Mouse (Mus musculus) ES-CJ7 (cell line): ENCODE measurements around the gene Snrpa1.

Experiments used
- DNase-seq: peaks from one replicate; pipeline ENCODE4 v3.0.0; 2011; ENCODE audit warnings: low read depth, low spot score

Gene Snrpa1

DNA sequence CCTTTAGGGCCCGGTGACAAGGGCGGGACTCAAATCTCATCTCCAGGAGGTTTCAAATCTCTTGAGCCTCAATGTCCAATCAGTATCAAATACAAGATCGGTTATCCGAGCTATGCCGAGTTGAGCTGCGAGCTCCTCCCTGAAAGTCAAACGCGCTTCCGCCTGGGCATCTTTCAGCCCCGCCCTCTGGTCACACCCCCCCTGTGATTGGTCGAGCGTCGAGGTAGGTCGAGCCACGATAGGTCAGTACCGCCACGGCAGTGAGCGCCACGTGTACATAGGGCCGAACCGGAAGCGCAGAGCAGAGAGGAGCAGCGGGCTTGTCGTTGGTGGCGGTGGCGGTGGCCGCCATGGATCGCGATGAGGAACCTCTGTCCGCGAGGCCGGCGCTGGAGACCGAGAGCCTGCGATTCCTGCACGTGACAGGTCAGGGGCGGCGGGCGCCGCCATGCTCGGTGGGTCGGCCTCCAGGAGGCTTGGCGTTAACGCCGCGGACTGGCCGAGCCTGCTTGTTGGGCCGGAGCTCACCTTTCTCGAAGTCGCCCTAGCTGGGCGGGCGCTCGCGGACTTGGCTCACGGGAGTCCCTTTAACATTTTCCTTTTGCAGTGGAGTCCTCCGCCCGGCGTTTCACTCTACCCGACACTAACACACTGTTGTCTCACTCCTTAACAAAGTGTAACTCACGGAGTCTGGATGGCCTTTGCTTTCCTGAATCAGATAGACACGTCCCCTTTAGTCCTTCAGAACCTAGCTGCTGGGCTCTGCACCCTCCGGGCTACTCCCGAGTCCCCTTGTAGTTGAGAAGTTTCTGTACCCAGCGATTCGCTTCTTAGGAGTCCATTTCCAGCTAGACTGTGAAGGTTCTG lies 20.8 kb downstream of the Snrpa1 start, which contains the start of gene Selenos:
Gene Selenos, plus strand, starts transcription at position 286 of the 867 bp plus-strand sequence.
- peak; percentile 99 for DNase-seq

DNA sequence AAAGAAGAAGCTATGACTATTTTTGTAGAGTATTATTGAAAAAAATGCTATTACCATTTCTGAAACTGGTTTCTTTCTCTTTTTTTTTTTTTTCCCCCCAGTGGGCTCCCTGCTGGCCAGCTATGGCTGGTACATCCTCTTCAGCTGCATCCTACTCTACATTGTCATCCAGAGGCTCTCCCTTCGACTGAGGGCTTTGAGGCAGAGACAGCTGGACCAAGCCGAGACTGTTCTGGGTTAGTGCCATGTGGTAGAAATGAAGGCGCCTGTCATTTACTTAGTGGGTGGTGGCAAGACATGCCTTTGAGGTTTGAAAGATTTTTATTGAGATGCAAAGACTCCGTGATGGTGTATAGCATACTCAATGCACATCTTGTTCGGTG lies 21.4 kb downstream of the Snrpa1 start:
- DNase-seq, result no peak

DNA sequence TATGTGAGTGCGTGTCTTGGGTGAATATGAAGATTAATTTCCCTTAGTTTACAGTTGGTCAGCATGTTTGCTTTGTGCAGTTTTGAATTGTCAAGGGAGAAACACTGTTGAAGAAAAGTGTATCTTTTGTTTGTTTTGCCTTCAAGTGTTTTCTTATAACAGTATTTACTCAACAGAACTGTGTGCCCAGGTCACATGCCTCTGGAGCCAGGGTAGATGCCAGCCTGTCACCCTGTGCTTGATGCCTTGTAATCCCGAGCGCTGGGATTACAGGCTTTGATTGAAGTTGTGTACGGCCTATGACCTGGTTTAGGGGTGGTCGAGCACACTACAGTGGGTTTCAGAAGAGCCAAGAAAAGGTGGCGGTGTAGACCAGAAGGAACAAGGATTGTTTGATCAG lies 25.0 kb downstream of the Snrpa1 start:
- DNase-seq, result no peak

DNA sequence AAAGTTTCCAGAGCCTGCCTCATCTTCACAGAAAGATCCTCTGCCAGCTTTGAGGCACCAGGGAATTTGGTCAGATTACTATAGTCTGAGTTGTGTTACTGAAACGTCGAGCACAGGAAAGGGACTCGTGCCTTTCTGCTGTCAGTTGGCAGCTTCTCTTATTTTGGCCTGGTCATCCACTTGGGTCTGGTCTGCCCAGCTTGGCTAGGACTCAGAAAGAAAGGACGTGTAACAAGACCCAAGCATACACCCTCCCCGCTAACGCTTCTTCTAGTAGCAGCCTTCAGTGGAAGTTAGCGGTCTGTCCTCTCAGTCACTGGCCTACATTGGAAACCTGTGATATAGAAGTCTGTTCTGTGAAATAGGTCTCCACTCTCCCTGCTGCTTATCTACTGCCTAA lies 25.7 kb downstream of the Snrpa1 start:
- DNase-seq, result no peak

DNA sequence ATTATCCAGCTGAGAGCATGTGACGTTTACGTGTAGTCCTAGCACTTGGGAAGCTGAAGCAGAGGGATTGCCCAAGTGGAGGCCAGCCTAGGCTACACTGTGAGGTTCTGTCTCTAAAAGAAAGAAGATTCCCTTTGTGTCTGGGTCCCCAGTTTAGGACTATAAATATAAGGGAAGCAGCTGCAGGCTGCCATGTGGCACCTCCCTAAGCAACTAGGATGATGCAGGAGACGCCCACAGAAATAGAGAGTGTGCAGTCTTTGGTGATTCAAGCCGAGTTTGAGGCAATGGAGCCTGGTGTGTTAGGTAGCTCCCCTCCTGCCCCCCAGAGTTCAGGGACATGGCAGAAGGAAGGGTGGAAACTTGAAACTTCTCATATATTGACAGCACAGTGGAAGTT lies 28.8 kb downstream of the Snrpa1 start:
- no peak for DNase-seq

DNA sequence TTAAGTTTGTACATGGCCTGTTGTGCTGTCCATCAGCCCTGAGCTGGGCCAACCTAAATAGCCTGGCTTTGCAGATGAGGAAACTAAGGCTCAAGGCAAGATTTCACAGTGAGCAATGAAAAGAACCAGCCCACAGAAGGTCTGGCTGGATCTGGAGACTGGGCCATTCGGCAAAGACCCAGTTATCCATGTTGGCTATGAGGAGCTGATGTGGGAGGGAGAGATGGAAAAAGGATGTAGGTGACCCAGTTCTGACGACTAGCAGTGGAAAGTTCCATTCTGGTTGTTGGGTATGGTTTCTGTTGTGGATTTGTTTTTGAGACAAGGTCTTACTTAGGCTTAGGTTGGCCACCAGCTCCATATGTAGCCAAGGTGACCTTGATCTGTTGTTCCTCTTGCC lies 29.3 kb downstream of the Snrpa1 start:
- DNase-seq, result no peak

DNA sequence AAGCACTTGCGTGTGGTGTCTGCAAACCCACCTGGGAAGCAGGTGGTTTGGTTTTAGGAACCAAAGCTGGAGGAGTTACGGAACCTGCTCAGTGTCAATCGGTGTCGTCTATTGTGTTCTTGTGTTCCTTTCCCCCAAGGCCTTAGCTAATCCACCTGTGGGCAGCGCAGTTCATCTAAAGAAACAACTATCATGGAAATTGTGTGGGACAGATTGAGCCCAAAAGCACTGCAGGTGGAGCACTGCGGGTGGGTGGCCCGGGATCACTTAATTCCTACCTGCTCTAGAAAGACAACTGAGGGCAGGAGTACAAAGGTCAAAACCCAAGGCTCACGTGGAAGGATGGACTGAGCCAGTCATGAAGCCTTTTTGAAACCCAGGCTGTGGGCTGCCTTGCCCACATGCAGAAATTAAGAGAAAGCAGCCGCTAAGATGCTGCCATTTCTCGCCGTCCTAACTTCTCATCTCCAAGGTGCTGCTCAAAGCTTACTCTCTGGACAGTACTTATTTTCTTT lies 31.9 kb downstream of the Snrpa1 start:
- DNase-seq, result no peak

DNA sequence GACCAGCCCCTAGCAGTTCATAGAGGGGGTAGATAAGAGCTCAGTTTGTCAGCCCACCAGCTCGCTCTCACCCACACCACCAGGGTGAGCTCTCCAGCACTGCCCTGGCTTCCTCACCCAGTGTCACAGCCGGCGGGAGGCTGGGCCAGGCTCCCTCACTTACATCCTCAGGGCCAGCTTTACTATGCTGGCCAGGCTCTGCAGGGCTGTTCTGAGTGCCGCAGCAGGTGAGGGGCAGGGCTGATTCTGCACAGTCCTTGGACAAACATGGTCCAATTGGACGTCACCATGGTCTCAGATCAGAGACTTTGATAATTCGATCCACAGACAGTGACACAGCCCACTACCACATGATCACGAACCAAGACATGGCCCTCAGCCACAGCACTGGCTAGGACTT lies 32.8 kb downstream of the Snrpa1 start:
- DNase-seq, result no peak

DNA sequence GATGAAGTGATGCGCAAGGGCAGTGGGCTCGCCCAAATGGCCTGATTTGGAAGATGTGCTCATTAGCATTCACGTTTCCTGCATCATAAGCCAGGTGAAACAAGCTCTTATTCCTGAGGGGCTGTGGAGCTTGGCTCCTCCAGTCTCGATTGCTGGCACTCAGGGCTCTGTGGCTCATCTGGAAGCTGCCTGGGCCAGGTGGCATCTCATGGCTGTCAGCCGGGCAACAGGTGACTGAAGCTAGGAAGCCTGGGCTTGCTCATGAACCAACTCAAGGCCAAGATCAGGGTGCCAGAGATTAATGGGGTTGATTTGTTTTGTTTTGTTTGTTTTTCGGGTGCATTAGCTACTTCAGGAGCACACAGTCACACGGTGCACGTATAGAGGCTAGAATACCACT lies 33.9 kb downstream of the Snrpa1 start:
- no peak for DNase-seq

DNA sequence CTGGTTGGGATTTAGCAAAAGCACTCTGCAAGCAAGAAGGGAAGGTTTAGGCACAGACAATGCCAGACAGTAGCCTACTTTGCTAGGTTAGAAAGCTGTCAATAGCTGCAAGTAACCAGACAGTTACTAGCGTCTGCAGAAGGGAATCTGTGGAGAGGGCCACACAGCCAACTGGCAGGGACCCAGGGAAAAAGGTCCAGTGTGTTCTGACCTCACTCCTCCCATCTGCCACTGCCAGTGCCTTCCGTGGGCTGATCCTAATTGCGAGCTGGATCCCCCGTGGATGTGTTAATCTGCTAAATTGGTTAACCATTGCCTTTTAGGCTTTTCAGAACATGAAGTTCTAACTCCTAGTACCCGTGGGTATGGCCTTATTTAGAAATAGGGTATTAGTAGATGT lies 35.3 kb downstream of the Snrpa1 start:
- DNase-seq, result no peak

DNA sequence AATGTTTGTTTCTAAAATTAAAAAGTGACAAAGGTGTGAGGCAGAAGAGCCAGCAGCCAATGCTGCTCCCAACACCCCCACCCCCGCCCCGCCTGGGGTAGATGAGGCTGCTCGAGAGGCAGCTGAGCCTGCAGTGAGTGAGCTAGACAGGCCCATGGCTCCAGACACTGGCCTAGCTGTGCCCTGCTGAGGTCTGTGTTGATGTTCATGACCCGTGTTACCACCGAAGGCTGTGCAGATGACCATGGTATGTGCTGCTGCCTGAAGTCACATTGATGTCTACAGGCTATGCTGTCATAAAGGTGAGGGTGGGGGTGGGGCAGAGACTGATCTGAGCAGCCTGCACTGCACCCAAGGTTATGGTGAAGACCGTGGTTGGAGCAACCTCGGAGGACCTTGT lies 40.0 kb downstream of the Snrpa1 start:
- DNase-seq, result no peak

DNA sequence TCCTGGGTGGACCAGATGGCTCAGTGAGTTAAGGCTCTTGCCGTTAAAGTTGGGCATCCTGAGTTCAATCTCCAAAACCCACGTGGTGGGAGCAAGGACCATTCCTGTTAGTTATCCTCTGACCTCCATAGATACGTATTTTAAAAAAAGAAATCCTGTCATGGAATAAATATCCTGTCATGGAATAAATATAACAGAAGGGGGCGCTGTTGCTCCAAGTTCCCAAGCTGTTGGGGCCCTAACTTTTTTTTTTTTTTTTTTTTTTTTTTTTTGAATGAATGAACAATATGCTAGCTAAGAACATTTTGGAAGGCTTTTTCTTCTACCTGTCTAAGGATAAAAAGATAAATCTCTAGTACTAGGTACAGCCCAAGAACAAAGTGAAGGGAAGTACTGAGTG lies 43.1 kb downstream of the Snrpa1 start:
- no peak for DNase-seq

DNA sequence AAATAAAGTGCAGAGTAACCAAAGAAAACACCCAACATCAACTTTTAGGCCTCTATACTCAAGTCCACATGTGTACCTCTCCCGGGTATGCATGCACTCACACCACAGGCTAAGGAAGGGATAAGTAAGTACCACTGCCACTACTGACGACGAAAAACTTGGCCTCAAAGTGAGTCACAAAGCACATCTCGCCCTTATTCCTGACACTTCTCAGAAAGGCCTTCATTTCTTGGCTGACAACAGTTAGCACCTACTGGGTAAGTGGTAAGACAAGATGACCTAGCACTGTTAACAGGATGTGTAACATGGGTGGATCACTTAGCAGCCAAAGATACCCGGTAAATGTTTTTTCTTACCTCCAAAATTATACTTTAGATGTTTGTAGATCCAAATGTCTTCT lies 45.7 kb downstream of the Snrpa1 start:
- DNase-seq, result no peak

DNA sequence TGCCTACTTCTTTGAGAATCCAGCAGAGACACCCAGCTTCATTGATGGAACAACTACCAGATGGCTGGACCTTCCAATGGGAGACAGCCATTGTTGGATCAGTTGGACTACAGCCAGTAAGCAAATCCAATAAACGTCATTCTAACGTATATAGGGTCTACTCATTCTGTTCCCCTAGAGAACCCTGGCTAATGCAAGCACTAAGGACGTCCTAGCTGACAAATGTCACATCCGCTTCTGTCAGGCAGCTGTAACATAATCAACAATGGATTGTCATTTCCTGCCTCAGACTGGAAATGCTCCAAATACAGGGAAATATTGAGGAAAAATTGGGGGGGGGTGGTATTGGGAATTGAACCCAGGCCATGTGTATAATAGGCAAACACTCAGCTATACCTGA lies 47.0 kb downstream of the Snrpa1 start:
- DNase-seq, result no peak

DNA sequence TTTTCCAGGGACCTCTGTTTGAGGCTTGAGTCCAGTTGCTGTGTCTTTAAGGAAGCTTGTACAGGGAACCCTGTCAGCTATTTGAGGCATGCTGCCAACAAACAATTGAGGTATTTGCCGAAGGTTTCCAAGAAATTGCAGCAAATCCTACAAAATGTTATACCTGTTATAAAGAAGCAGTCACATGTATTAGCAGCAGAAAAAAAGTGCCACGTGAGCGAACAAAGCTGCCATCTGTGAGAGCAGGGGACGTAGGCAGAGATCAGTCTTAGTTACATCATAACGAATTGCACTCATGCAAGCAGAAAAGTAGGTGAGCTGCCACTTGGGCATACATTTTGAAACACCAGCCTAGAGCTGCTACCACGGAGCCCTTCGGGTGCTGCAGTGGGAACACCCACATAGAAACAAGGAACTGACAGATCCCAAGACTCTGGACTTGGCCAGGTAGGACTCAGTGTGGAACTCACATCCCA lies 47.8 kb downstream of the Snrpa1 start:
- no peak for DNase-seq

DNA sequence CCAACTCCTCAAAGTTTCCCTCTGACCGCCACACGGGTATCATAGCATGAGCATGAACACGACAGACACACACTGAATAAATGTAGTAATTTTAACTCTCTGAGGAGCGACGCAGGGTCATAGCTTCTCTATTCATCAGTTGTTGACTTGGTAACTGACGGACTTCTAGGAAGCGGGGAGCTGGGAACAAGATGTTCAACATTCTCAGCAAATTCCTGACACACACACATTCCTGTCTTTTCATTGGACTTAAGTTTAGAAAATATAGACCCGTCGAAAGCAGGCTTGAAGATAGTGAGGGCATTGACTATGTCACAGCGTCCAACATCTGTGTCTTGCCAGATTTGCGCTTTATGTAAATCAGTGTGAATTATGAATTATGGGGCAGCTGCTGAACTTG lies 48.4 kb downstream of the Snrpa1 start:
- no peak for DNase-seq

DNA sequence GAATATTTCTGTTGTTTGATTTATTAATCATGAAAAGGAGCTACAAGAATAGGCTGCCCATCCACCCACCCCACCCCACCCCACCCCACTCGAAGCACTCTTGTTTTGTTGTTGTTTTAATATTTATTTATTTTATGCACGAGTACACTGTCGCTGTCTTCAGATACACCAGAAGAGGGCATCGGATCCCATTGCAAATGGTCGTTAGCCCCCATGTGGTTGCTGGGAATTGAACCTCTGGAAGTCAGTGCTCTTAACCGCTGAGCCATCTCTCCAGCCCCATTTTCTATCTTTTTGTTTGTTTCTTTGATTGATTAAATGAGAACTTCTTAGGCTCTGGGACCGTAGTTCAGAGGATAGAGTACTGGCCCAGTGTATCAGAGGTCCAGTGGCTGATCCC lies 49.1 kb downstream of the Snrpa1 start:
- DNase-seq, result peak; percentile 60

DNA sequence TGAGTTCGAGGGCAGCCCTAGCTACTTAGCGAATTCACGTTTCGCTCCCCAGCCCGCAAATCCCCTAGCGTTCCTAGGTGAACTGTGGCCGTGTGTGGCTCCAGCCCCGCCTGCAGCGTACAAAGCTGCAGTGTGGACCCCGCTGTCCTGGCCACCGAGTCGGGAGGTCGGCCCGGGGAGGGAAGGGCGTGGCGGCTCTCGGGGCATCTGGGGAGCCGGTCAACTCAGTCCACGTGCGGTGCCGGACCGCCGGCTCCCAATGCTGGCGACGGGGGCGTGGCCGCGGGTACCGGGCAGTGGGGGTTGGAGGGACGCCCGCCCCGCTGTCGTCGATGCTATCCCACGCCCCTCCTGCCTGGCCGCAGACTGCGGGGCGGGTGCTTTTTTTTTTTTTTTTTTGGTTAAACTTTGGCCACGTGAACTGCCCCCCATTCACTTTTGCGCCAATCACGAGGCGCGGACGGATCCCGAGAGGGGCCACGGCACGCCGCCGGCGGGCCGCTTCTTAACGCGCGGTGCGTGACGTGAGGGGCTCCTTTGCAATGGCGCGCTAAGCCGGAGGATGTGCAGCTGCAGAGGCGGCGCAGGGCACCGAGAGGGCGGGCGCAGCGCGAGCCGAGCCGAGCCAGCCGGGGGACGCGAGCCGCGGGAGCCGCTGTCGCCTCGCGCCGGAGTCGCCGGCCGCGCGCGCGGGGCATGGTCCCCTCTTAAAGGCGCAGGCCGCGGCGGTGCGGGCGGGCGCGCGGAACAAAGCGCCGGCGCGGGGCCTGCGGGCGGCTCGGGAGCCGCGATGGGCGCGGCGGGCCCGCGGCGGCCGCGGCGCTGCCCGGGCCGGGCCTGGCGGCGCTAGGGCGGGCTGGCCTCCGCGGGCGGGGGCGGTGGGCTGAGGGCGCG lies 50.4 kb downstream of the Snrpa1 start, which contains the start of gene Chsy1:
Gene Chsy1, plus strand, starts transcription at position 555 of the 894 bp plus-strand sequence.
- DNase-seq, result peak; percentile 90

DNA sequence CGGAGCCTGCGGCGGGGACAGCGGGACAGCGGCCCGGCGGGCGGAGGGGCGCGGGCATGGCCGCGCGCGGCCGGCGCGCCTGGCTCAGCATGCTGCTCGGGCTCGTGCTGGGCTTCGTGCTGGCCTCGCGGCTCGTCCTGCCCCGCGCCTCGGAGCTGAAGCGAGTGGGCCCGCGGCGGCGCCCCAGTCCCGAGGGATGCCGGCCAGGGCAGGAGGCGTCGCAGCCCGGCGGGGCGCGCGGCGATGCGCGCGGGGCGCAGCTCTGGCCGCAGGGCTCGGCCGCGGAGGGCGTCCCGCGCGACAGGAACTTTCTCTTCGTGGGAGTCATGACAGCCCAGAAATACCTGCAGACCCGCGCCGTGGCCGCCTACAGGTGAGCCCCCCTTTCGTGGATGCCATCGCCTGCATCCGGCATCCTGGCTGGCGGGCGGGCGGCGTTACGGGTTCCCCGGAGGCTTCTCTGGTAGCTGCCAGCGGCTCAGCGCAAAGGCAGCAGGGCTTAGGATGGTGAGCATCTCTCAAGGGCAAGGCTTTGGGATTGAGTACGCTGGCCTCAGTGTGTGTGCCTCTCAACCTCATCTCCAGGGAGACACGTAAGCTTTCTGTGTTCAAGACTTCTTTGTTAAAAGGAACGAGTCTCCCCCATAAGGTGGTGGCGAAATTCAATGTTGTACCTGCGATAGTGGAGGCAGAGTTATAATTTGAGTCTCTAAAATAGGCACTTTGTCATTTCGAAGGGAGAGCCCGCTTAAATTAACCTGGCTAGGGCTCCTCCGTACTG lies 51.2 kb downstream of the Snrpa1 start:
- peak; percentile 27 for DNase-seq

DNA sequence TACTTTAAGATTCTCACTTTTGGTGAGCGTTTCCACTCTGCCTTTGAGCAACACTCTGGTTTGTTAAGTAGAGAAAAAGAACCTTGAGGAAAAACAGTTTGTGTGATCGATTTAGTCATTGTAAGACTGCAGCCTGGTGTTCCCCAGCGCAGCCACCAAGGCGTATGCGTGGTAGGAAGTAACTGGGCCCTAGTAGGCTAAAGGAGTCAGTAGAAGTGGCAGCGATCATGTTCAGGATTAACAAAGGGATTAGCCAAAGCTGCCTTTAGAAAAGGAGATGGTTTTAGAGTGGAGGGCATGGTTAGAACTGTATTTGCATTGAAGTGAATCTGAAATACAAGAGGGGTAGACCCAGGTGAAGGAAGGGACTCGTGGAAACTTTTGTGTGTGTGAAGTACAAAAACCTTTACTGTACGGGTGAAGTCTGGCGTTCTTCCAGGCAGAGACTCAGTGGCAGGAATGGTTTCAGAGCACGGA lies 51.9 kb downstream of the Snrpa1 start:
- DNase-seq, result peak; percentile 27

DNA sequence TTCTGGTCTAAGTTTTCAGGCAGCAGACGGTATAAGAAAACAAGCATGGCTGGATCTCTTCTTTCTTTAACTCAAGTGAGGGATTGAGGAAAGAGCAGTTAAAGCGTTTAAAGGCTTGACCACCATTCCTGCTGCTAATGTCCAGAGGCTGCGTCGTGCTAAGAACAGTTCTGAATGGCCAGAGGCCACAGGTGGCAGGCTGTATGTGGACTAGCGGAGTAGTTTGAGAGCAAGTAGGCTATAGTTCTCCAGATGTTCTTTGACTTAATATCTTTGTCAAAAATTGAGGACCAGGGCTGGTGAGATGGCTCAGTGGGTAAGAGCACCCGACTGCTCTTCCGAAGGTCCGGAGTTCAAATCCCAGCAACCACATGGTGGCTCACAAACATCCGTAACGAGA lies 52.4 kb downstream of the Snrpa1 start:
- DNase-seq, result no peak
